Mouse (Mus musculus): ENCODE results near the gene Fktn.

DNA sequence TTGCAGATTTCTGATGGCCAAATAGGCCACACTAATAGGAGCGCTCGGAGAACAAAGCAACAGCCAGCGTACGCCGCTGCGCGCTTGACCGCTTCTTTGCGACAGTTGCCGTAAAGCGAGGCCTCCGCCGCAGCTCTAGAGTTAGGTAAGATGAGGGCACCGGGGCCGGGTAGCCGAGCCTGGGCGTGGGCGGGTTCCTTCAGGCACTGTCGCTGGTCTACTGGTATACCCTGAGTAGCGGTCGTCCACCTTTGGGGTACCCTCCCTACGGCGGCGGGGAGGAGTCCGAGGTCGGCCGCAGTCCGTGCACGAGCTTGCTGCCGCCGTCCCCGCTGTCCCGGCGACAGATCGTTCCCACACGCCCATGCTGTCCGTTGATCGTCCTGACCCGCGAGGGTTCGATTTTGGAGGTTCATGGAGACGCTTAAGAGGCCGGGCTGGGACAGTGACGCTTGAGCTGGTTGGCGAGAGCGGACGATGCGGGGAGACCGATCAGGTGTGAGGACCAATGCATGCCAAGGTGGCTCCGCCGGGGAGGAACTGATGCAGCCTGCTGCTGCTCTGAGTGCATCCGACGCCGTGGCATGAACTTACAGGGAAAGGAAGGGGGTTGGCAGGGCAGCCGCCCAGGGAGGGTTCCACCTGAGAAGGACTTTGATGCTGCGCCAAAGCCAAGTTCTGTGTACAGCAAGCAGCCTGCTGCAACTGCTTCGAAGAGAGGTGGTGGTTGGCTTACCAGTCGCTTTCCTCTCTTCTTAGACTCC lies 435 bp downstream of the Fktn start:
- TF ChIP-seq CTCF (IDR thresholded peaks at IDR 0.05; ENCODE audit: extremely low read depth, insufficient read length, insufficient replicate concordance, low read depth, low read length) = no peak
- 0 out of 2 replicates have a peak, but pooled peaks have one; percentile 42 for TF ChIP-seq POLR2A (IDR thresholded peaks at IDR 0.05; ENCODE audit: low read depth, low read length)

Measured in small intestine, adult 2 months (tissue).